ENCODE assay signal across 33 mouse cellular contexts in the genomic region with DNA sequence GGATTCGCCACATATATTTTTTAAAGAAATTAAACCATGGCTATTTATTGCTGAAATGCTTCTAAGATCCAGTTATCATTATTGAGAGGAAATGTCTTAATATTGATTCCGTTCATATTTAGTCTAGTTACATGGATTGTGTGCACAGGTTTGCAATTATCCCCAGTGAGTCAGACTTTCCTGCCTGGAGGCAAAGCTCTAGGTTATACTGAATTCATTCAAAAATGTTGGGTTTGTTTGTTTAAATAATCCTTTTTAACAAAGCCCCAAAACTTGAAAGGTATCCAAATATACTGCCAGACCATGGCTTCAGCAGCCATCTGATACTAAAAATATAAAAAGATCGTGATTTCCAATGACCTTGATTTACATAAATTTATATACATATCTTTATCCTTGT.
"Had no signal": no experiment of that assay in that cellular context is flagged by ENCODE, and none has a peak within 500 bp of the region (broad histone marks: within the 10 kb centered on the region; RNA-seq: fewer than 3 reads in every experiment).

No protein-coding gene starts in this region.

- H3K9ac ChIP-seq: limb, embryonic 12.5 days; limb, embryonic 13.5 days; limb, embryonic 15.5 days; liver, embryonic 12.5 days; liver, embryonic 13.5 days; liver, embryonic 14.5 days; liver, embryonic 15.5 days; liver, postnatal 0 days; lung, embryonic 14.5 days; lung, embryonic 15.5 days; midbrain, embryonic 12.5 days; midbrain, embryonic 13.5 days; midbrain, embryonic 15.5 days; neural tube, embryonic 12.5 days; neural tube, embryonic 13.5 days had no signal

- ATAC-seq: liver, embryonic 12.5 days; liver, postnatal 0 days; lung, postnatal 0 days; midbrain, embryonic 13.5 days; midbrain, embryonic 15.5 days; midbrain, embryonic 16.5 days had no signal

- H3K4me1 ChIP-seq: limb, embryonic 12.5 days; limb, embryonic 13.5 days; limb, embryonic 15.5 days; liver, embryonic 12.5 days; liver, embryonic 13.5 days; liver, embryonic 15.5 days; lung, embryonic 15.5 days; megakaryocyte, embryonic 14.5 days; neural tube, embryonic 12.5 days; neural tube, embryonic 13.5 days had no signal

- H3K4me2 ChIP-seq: limb, embryonic 12.5 days; limb, embryonic 13.5 days; limb, embryonic 15.5 days; liver, embryonic 11.5 days; liver, embryonic 12.5 days; liver, embryonic 13.5 days; liver, embryonic 15.5 days; lung, embryonic 14.5 days; lung, embryonic 15.5 days; midbrain, embryonic 11.5 days; midbrain, embryonic 12.5 days; midbrain, embryonic 13.5 days; midbrain, embryonic 15.5 days; neural tube, embryonic 12.5 days; neural tube, embryonic 13.5 days had no signal

- DNase-seq: left cerebral cortex, postnatal 4 days; liver; liver, embryonic 13.5 days; liver, postnatal 0 days; lung, adult 18-20 months; lung, adult 2 months; lung, embryonic 14.5 days; lung, postnatal 10 days; lung, postnatal 14 days; lung, postnatal 36 days; lung, postnatal 4 days; midbrain, embryonic 14.5 days had no signal

- H3K4me3 ChIP-seq: limb, embryonic 10.5 days; limb, embryonic 12.5 days; limb, embryonic 13.5 days; limb, embryonic 15.5 days; liver, embryonic 12.5 days; liver, embryonic 13.5 days; liver, embryonic 15.5 days; lung, embryonic 15.5 days; megakaryocyte, embryonic 14.5 days; midbrain, embryonic 10.5 days; midbrain, embryonic 12.5 days; midbrain, embryonic 13.5 days; midbrain, embryonic 15.5 days; myocyte; neural tube, embryonic 12.5 days; neural tube, embryonic 13.5 days had no signal

- H3K27me3 ChIP-seq: limb, embryonic 13.5 days; limb, embryonic 15.5 days; liver, embryonic 12.5 days; liver, embryonic 13.5 days; liver, embryonic 15.5 days; lung, embryonic 15.5 days; megakaryocyte, embryonic 14.5 days; midbrain, embryonic 13.5 days; midbrain, embryonic 15.5 days; neural tube, embryonic 12.5 days; neural tube, embryonic 13.5 days had no signal

- H3K36me3 ChIP-seq: limb, embryonic 10.5 days; limb, embryonic 12.5 days; limb, embryonic 13.5 days; limb, embryonic 15.5 days; liver, embryonic 12.5 days; liver, embryonic 13.5 days; liver, embryonic 15.5 days; lung, embryonic 15.5 days; midbrain, embryonic 10.5 days; midbrain, embryonic 12.5 days; midbrain, embryonic 13.5 days; midbrain, embryonic 15.5 days; neural tube, embryonic 12.5 days; neural tube, embryonic 13.5 days had no signal

- H3K27ac ChIP-seq: limb, embryonic 10.5 days; limb, embryonic 12.5 days; limb, embryonic 13.5 days; limb, embryonic 15.5 days; liver, embryonic 12.5 days; liver, embryonic 13.5 days; liver, embryonic 14.5 days; liver, embryonic 15.5 days; lung, embryonic 15.5 days; macrophage; midbrain, embryonic 10.5 days; midbrain, embryonic 12.5 days; midbrain, embryonic 13.5 days; midbrain, embryonic 15.5 days; neural tube, embryonic 12.5 days; neural tube, embryonic 13.5 days had no signal

- H3K9me3 ChIP-seq: limb, embryonic 10.5 days; limb, embryonic 12.5 days; limb, embryonic 13.5 days; limb, embryonic 15.5 days; liver, embryonic 12.5 days; liver, embryonic 13.5 days; liver, embryonic 15.5 days; lung, embryonic 15.5 days; midbrain, embryonic 10.5 days; midbrain, embryonic 12.5 days; midbrain, embryonic 13.5 days; midbrain, embryonic 15.5 days; neural tube, embryonic 12.5 days; neural tube, embryonic 13.5 days had no signal
